Mouse (Mus musculus) ES-Bruce4 (cell line): Measurements from ENCODE around the gene Pde6d. TPM values are rescaled to one million over a fixed set of nuclear protein-coding genes. Genes with fewer than 3 reads are reported as not detected.
"Not testable (repeated sequence)": the region's sequence is repeated elsewhere in the genome, so short reads cannot be mapped to it uniquely, and the experiment has no call there.

Experiments used
- H3K27ac ChIP-seq: 2 replicates; pipeline ENCODE4 v1.5.1; 2012; ENCODE audit warnings: low read length, inconsistent platforms; ENCODE audit not compliant: insufficient read depth
- H3K27me3 ChIP-seq: 2 replicates; pipeline ENCODE4 v1.6.1; 2012; ENCODE audit warnings: mild to moderate bottlenecking, low read length, inconsistent platforms; ENCODE audit not compliant: control insufficient read depth, poor library complexity, insufficient read depth, severe bottlenecking
- H3K36me3 ChIP-seq: 2 replicates; pipeline ENCODE4 v1.6.1; 2012; ENCODE audit warnings: inconsistent platforms, mild to moderate bottlenecking, low read length, moderate library complexity; ENCODE audit not compliant: control insufficient read depth, poor library complexity, insufficient read depth, severe bottlenecking
- H3K4me1 ChIP-seq: one replicate; pipeline ENCODE4 v1.8.1; 2011; ENCODE audit warnings: low read length; ENCODE audit not compliant: control insufficient read depth, insufficient read depth
- H3K4me3 ChIP-seq: 2 replicates; pipeline ENCODE4 v1.5.1; 2011; ENCODE audit warnings: low read depth, mild to moderate bottlenecking, low read length
- H3K9ac ChIP-seq: 2 replicates; pipeline ENCODE4 v1.6.1; 2012; ENCODE audit warnings: low read depth, mild to moderate bottlenecking, inconsistent platforms; ENCODE audit not compliant: poor library complexity, severe bottlenecking
- H3K9me3 ChIP-seq: replicated peaks from 2 replicates; pipeline ENCODE4 v1.6.1; 2012; ENCODE audit warnings: mild to moderate bottlenecking, low read length, inconsistent platforms; ENCODE audit not compliant: control insufficient read depth, poor library complexity, insufficient read depth, severe bottlenecking
- CTCF ChIP-seq: IDR thresholded peaks from one replicate; pipeline ENCODE4 v1.8.1; 2011; ENCODE audit warnings: low read depth, low read length
- EP300 ChIP-seq: IDR thresholded peaks from 2 replicates; pipeline ENCODE4 v1.6.1; 2011; ENCODE audit warnings: low read depth, low read length; ENCODE audit not compliant: insufficient read depth
- POLR2A ChIP-seq: IDR thresholded peaks from one replicate; pipeline ENCODE4 v1.8.1; 2011; ENCODE audit warnings: low read length; ENCODE audit not compliant: insufficient read depth
- polyA plus RNA-seq: library from polyadenylated mRNA; stranded (reverse); fragments of >200 nt; gene quantifications from 2 replicates; pipeline ENCODE4 v1.2.4, GENCODE M21; 2011; ENCODE audit warnings: low read depth; ENCODE audit not compliant: missing spikeins, insufficient read depth, insufficient read length

Gene Pde6d
- polyA plus RNA-seq, 1 experiment, result 23.5 TPM

DNA sequence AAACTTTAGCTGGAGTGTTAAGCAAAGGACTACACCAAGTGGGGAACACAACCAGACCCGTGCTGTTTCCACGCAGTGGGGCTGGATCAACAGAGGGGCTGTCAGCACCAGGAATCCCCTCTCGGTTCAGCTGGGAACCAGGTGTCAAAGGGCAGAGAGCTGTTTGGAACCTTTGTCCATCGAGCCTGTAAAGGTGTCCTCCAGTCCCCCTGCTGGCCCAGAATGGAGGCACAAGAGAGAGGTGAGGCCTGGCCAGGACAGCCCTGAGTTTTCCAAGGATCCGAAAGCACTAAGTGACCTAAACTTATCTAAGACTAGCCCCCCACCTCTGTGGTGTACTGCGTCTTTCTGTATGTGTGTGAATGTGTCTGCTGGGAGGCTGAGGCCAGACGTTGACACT lies 62.1 kb downstream of the Pde6d start:
- Histone ChIP-seq H3K9me3 (no peaks in the 10 kb centered on the region), H3K36me3 (no peaks in the 10 kb centered on the region), H3K27ac (no peak overlapping the region), H3K9ac (no peak overlapping the region), H3K4me3 (no peak overlapping the region), H3K4me1 (peaks cover 4% of the 10 kb centered on the region), H3K27me3 (no peaks in the 10 kb centered on the region)
- TF ChIP-seq CTCF (peak; percentile 44), EP300 (no peak), POLR2A (no peak)

DNA sequence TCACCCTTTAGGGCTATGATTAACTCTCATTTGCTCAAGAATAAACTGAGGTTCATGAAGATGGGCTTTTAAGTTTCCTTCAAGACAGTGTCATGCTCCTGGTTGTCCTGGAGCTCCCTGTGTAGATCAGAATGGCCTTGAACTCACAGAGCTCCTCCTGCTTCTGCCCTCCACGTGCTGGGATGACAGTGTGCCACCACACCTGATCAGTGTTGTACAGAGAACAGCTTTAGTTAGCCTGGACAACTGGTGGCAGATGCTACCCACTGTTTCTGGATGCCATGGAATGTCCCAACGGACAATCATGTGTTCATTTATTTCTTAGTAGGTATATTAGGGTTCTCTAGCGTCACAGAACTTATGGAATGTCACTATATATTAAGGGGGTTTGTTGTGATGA lies 65.4 kb downstream of the Pde6d start:
- H3K36me3 ChIP-seq, result no peaks in the 10 kb centered on the region
- TF ChIP-seq CTCF (no peak), EP300 (no peak), POLR2A (no peak)
- H3K27ac ChIP-seq, result no peak overlapping the region
- H3K9ac ChIP-seq, result no peak overlapping the region
- no peak overlapping the region for H3K4me3 ChIP-seq
- H3K27me3 ChIP-seq, result no peaks in the 10 kb centered on the region
- H3K4me1 ChIP-seq, result no peaks in the 10 kb centered on the region
- no peaks in the 10 kb centered on the region for H3K9me3 ChIP-seq

DNA sequence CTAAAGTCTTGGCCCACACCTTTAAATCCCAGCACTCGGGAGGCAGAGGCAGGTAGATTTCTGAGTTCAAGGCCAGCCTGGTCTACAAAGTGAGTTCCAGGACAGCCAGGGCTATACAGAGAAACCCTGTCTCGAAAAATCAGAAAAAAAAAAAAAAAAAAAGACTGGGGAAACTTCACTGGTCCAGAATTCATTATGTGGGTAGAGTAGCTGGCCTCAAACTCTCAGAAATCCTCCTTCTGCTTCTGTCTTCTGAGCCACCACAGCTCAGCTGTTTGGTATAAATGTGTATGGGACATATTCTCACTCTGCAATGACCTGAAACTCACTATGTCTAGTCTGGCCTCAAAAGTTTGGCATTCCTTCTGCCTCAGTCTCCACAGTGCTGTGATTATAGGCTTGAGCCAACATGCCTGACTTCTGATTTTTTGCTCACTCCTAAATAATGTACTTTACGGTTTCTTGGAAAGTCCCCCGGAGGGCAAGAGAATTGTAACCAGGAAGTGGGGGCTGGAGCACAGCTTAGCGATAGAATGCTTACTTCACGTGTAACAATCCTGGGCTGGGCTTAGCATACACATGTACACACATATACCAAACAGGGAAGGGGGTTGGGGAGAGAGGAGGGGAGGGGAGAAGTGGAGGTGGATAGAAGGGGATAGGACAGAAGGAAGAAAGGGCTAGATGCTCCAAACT lies 66.6 kb downstream of the Pde6d start:
- no peak for TF ChIP-seq EP300
- no peak for TF ChIP-seq POLR2A
- no peak for TF ChIP-seq CTCF
- no peak overlapping the region for H3K9ac ChIP-seq
- no peak overlapping the region for H3K4me3 ChIP-seq
- H3K9me3 ChIP-seq, result no peaks in the 10 kb centered on the region
- H3K27ac ChIP-seq, result no peak overlapping the region
- no peaks in the 10 kb centered on the region for H3K27me3 ChIP-seq
- H3K36me3 ChIP-seq, result no peaks in the 10 kb centered on the region
- no peaks in the 10 kb centered on the region for H3K4me1 ChIP-seq

DNA sequence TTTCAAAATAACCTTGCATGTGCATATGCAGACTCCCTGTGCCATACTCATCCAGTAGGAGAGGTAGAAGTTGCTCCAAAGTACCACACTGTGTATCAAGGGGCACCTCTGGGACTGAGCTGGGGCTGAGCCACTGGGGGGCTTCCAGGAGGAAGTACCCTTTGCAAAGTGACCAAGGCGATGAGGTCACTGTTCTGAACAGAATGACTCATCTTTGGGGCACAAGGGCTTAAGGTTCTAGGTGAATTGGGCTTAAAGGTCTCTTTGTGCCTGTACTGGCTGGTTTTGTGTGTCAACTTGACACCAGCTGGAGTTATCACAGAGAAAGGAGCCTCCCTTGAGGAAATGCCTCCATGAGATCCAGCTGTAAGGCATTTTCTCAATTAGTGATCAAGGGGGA lies 69.4 kb downstream of the Pde6d start:
- not testable (repeated sequence) for H3K9ac ChIP-seq, H3K27ac ChIP-seq, H3K27me3 ChIP-seq, H3K4me3 ChIP-seq, H3K9me3 ChIP-seq, H3K36me3 ChIP-seq, H3K4me1 ChIP-seq

DNA sequence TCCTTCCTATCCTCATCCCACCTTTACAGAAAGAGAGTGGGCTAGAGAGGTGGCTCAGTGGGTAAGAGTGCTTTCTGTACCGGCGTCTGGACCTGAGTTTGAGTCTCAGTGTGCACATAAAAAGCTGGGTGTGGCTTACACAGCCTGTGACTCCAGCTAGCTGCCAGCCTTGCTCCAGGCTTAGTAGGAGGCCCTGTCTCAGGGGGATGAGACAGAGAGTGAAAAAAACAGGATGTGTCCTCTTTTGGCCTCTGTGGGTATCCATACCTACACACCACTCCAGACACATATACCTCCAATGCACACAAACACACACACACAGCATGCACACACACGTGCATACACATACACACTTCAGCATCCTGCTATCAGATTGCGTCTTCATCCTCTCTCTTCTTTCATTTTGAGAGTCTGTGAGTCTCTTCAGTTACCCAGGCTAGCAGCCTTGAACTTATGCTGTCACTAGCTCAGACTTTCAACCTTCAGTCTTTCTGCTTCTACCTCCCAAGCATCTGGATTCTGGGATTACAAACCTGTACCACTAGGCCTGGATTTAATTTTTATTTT lies 70.2 kb downstream of the Pde6d start:
- Histone ChIP-seq H3K27me3 (no peaks in the 10 kb centered on the region), H3K4me1 (peaks cover 4% of the 10 kb centered on the region), H3K9ac (0 out of 2 replicates have a peak overlapping the region, but pooled peaks have one; percentile 33), H3K9me3 (no peaks in the 10 kb centered on the region), H3K27ac (no peak overlapping the region), H3K36me3 (no peaks in the 10 kb centered on the region), H3K4me3 (no peak overlapping the region)
- TF ChIP-seq EP300, result no peak
- TF ChIP-seq POLR2A, result no peak
- no peak for TF ChIP-seq CTCF

DNA sequence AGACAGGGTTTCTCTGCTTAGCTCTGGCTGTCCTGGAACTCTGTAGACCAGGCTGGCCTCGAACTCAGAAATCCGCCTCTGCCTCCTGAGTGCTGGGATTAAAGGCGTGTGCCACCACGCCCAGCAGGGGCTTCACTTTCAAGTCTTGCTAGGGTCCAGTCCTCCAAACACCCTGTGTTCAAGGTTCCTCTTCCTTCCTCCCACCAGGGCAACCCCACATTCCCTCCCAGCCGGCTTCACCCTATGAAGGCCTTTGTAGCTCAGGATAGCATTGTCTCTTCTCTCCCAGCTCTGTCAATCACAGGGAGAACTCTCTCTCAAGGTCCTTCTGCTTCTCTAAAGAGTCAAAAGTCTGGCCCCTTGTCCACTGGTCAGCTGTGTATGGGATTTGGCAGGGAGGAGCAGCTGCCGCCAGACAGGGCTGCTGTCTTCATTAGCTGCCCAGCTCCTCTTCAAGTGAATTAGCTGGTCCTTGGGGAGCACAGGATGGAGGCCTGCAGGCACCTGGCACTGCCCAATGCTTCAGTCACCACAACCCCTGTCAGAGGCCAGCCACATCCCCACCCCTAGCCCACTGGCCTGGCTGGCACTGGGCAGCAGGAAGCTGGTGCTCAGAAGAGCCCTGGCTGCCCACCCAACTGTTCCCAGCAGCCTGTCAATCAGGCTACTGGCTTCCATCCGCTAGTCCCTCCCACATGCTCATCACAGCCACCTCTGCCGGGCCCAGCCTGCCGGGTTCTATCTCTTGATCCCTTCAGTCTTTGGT lies 71.6 kb downstream of the Pde6d start:
- Histone ChIP-seq H3K36me3 (no peaks in the 10 kb centered on the region), H3K9me3 (no peaks in the 10 kb centered on the region), H3K4me1 (peaks cover 11% of the 10 kb centered on the region), H3K27ac (no peak overlapping the region), H3K9ac (0 out of 2 replicates have a peak overlapping the region, but pooled peaks have one; percentile 6), H3K4me3 (no peak overlapping the region), H3K27me3 (no peaks in the 10 kb centered on the region)
- no peak for TF ChIP-seq POLR2A
- TF ChIP-seq CTCF, result no peak
- no peak for TF ChIP-seq EP300
